Mouse (Mus musculus) cortical plate, adult 2 months (tissue): ENCODE results near the gene Fyb.
"Not testable (repeated sequence)": the region's sequence is repeated elsewhere in the genome, so short reads cannot be mapped to it uniquely, and the experiment has no call there.

Experiments
- CTCF ChIP-seq: fragments of 200-500 bp; IDR thresholded peaks from 2 replicates; pipeline ENCODE4 v1.5.1; 2011; ENCODE audit warnings: mild to moderate bottlenecking, control low read depth, low read length; ENCODE audit not compliant: insufficient read depth; ENCODE audit errors: extremely low read depth
- POLR2A ChIP-seq: fragments of 200-500 bp; IDR thresholded peaks from 2 replicates; pipeline ENCODE4 v1.6.1; 2011; ENCODE audit warnings: mild to moderate bottlenecking, low read length, control low read depth; ENCODE audit not compliant: insufficient read depth; ENCODE audit errors: extremely low read depth

GRCm38 (mm10) chr15:6586351-6586750, 63.7 kb downstream of the Fyb start:
- TF ChIP-seq POLR2A, CTCF: not testable (repeated sequence)
